19 mouse cellular contexts compared by ENCODE assay signal in the genomic region with DNA sequence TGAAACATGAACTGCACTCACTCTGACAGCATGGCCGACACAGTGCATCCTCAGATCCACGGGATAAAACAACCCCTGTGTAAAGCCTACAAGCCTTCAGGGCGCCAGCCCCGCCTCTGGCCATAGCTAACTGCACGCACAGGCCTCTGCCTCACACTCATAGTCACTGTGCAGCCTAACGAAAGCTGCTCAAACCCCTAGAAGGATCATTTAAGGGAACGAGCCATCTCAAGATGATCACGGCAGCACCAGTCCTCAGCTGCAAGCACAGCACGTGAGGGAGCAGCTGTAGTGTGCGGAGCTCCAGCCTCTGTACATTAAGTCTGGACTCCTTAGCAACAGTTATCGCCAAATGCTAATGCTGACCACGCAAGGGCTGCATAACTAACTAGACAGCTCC. TPM values are rescaled to one million over a fixed set of nuclear protein-coding genes. Genes with fewer than 3 reads are reported as not detected.
DNase-seq lines count a peak whose midpoint lies in the region; ATAC-seq and TF ChIP-seq lines count a peak whose summit lies in the region.
"Had no signal": no experiment of that assay in that cellular context is flagged by ENCODE, and none has a peak within 500 bp of the region (broad histone marks: within the 10 kb centered on the region; RNA-seq: fewer than 3 reads in every experiment).

No protein-coding gene starts in this region.

- 53% methylated on average over 12 of the region's 12 CpGs for WGBS in forebrain, embryonic 13.5 days
- 74% methylated on average over 12 of the region's 12 CpGs for WGBS in forebrain, embryonic 11.5 days
- 65% methylated on average over 12 of the region's 12 CpGs for WGBS in midbrain, embryonic 12.5 days
- 86% methylated on average over 12 of the region's 12 CpGs for WGBS in midbrain, embryonic 10.5 days
- WGBS in forebrain, postnatal 0 days = 54% methylated on average over 12 of the region's 12 CpGs
- 45% methylated on average over 12 of the region's 12 CpGs for WGBS in midbrain, embryonic 16.5 days

- ATAC-seq in forebrain, embryonic 13.5 days = peak; percentile 57; the same call in 1 of the 2 replicates
- no peak for ATAC-seq in forebrain, embryonic 11.5 days (replicated peaks; ENCODE audit: low FRiP score)
- peak; percentile 66 for ATAC-seq in midbrain, embryonic 12.5 days (ENCODE audit: low FRiP score, low read depth)
- ATAC-seq in forebrain, postnatal 0 days = peak; percentile 34
- ATAC-seq in midbrain, embryonic 16.5 days = peak; percentile 62

- H3K9me3 ChIP-seq in forebrain, embryonic 13.5 days (replicated peaks) = no peaks in the 10 kb centered on the region
- H3K9me3 ChIP-seq in forebrain, embryonic 11.5 days (ENCODE audit: control insufficient read depth, low read length) = no peaks in the 10 kb centered on the region
- H3K9me3 ChIP-seq in midbrain, embryonic 12.5 days = no peaks in the 10 kb centered on the region
- H3K9me3 ChIP-seq in midbrain, embryonic 10.5 days (replicated peaks) = no peaks in the 10 kb centered on the region
- H3K9me3 ChIP-seq in forebrain, postnatal 0 days (ENCODE audit: low read length) = no peaks in the 10 kb centered on the region
- no peaks in the 10 kb centered on the region for H3K9me3 ChIP-seq in midbrain, embryonic 16.5 days (replicated peaks; ENCODE audit: control insufficient read depth, low read length, poor library complexity, severe bottlenecking)
- H3K9me3 ChIP-seq: G1E; lung, embryonic 15.5 days had no signal

- no peak overlapping the region for H3K9ac ChIP-seq in forebrain, embryonic 13.5 days
- no peak overlapping the region for H3K9ac ChIP-seq in forebrain, embryonic 11.5 days (ENCODE audit: low read length)
- no peak overlapping the region for H3K9ac ChIP-seq in midbrain, embryonic 12.5 days (replicated peaks)
- H3K9ac ChIP-seq in forebrain, postnatal 0 days = no peak overlapping the region
- no peak overlapping the region for H3K9ac ChIP-seq in midbrain, embryonic 16.5 days (ENCODE audit: low read depth, low read length)
- H3K9ac ChIP-seq: liver, embryonic 14.5 days; lung, embryonic 15.5 days had no signal

- H3K4me1 ChIP-seq in forebrain, embryonic 13.5 days = peaks cover 7% of the 10 kb centered on the region; the same call in 1 of the 2 replicates
- no peaks in the 10 kb centered on the region for H3K4me1 ChIP-seq in forebrain, embryonic 11.5 days (replicated peaks; ENCODE audit: control insufficient read depth, insufficient read depth, low read length)
- H3K4me1 ChIP-seq in midbrain, embryonic 12.5 days = 0 out of 2 replicates have a peak, but pooled peaks cover 8% of the 10 kb centered on the region
- 0 out of 2 replicates have a peak, but pooled peaks cover 3% of the 10 kb centered on the region for H3K4me1 ChIP-seq in midbrain, embryonic 10.5 days
- H3K4me1 ChIP-seq in forebrain, postnatal 0 days (ENCODE audit: insufficient read depth) = no peaks in the 10 kb centered on the region
- H3K4me1 ChIP-seq in midbrain, embryonic 16.5 days (ENCODE audit: control insufficient read depth, insufficient read depth, low read length) = 0 out of 2 replicates have a peak, but pooled peaks cover 2% of the 10 kb centered on the region

- H3K27ac ChIP-seq in forebrain, embryonic 13.5 days = peak overlapping the region; percentile 10; the same call in 1 of the 2 replicates
- H3K27ac ChIP-seq in forebrain, embryonic 11.5 days (ENCODE audit: low read depth, low read length) = no peak overlapping the region
- H3K27ac ChIP-seq in midbrain, embryonic 12.5 days (replicated peaks) = peak overlapping the region; percentile 22; the same call in 1 of the 2 replicates
- no peak overlapping the region; the same call in 1 of the 2 replicates for H3K27ac ChIP-seq in midbrain, embryonic 10.5 days (replicated peaks)
- no peak overlapping the region for H3K27ac ChIP-seq in forebrain, postnatal 0 days (ENCODE audit: low read depth, low read length)
- no peak overlapping the region for H3K27ac ChIP-seq in midbrain, embryonic 16.5 days (ENCODE audit: low read length)
- H3K27ac ChIP-seq: kidney, postnatal 0 days; liver, embryonic 14.5 days; lung, embryonic 15.5 days had no signal

- H3K4me2 ChIP-seq in forebrain, embryonic 13.5 days = no peak overlapping the region
- no peak overlapping the region for H3K4me2 ChIP-seq in forebrain, embryonic 11.5 days (ENCODE audit: low read depth, low read length, severe bottlenecking)
- H3K4me2 ChIP-seq in midbrain, embryonic 12.5 days (replicated peaks) = no peak overlapping the region
- H3K4me2 ChIP-seq in forebrain, postnatal 0 days (ENCODE audit: low read depth) = no peak overlapping the region
- no peak overlapping the region for H3K4me2 ChIP-seq in midbrain, embryonic 16.5 days (ENCODE audit: low read length)
- H3K4me2 ChIP-seq: heart, embryonic 11.5 days; lung, embryonic 15.5 days had no signal

- no peak for TF ChIP-seq CTCF in forebrain, postnatal 0 days (IDR thresholded peaks at IDR 0.05; ENCODE audit: low read depth)

- H3K27me3 ChIP-seq in forebrain, embryonic 13.5 days = no peaks in the 10 kb centered on the region
- H3K27me3 ChIP-seq in forebrain, embryonic 11.5 days (ENCODE audit: control insufficient read depth, insufficient read depth, low read length) = no peaks in the 10 kb centered on the region
- H3K27me3 ChIP-seq in midbrain, embryonic 12.5 days = no peaks in the 10 kb centered on the region
- H3K27me3 ChIP-seq in midbrain, embryonic 10.5 days (ENCODE audit: low read depth, poor library complexity, severe bottlenecking) = no peaks in the 10 kb centered on the region
- no peaks in the 10 kb centered on the region for H3K27me3 ChIP-seq in forebrain, postnatal 0 days (ENCODE audit: insufficient read depth, low read length)
- no peaks in the 10 kb centered on the region for H3K27me3 ChIP-seq in midbrain, embryonic 16.5 days (ENCODE audit: control insufficient read depth, insufficient read depth, low read depth, low read length)
- H3K27me3 ChIP-seq: lung, embryonic 15.5 days had no signal

- DNase-seq in forebrain, embryonic 11.5 days (ENCODE audit: low spot score) = no peak
- DNase-seq in midbrain, embryonic 10.5 days (ENCODE audit: low spot score) = no peak
- DNase-seq in forebrain, postnatal 0 days = no peak
- no peak for DNase-seq in MN1 (ENCODE audit: low spot score)
- DNase-seq in cerebellum, postnatal 36 days = no peak
- DNase-seq: cerebellum, adult 9-10 months; heart, postnatal 10 days; kidney, adult 18-20 months; right cerebral cortex, postnatal 4 days; thymus, adult 2 months had no signal

- peaks cover 80% of the 10 kb centered on the region for H3K36me3 ChIP-seq in forebrain, embryonic 13.5 days (ENCODE audit: poor library complexity, severe bottlenecking)
- peaks cover 16% of the 10 kb centered on the region for H3K36me3 ChIP-seq in forebrain, embryonic 11.5 days (ENCODE audit: control insufficient read depth, insufficient read depth, low read length)
- peaks cover 62% of the 10 kb centered on the region for H3K36me3 ChIP-seq in midbrain, embryonic 12.5 days
- H3K36me3 ChIP-seq in midbrain, embryonic 10.5 days = peaks cover 92% of the 10 kb centered on the region
- peaks cover 65% of the 10 kb centered on the region for H3K36me3 ChIP-seq in forebrain, postnatal 0 days (ENCODE audit: insufficient read depth)
- H3K36me3 ChIP-seq in midbrain, embryonic 16.5 days (ENCODE audit: control insufficient read depth, insufficient read depth, low read length) = peaks cover 9% of the 10 kb centered on the region

- no peak overlapping the region for H3K4me3 ChIP-seq in forebrain, embryonic 13.5 days
- no peak overlapping the region for H3K4me3 ChIP-seq in forebrain, embryonic 11.5 days (ENCODE audit: low read depth, low read length)
- H3K4me3 ChIP-seq in midbrain, embryonic 12.5 days = no peak overlapping the region
- H3K4me3 ChIP-seq in midbrain, embryonic 10.5 days = no peak overlapping the region
- H3K4me3 ChIP-seq in forebrain, postnatal 0 days (ENCODE audit: low read depth, low read length) = no peak overlapping the region
- H3K4me3 ChIP-seq in midbrain, embryonic 16.5 days (ENCODE audit: low read depth, low read length) = no peak overlapping the region
- H3K4me3 ChIP-seq: lung, embryonic 15.5 days; myocyte had no signal

RNA-seq across cellular contexts. Expression of gene Dicer1, which starts 58.9 kb away (rescaled TPM):
- 52.0 and 52.1 TPM in 2 replicates for polyA plus RNA-seq in forebrain, embryonic 13.5 days (2015; fragmentation: Nextera tagmentation; extraction: Ambion mirVana)
- polyA plus RNA-seq in forebrain, embryonic 11.5 days (2014; fragmentation: Nextera tagmentation; extraction: Ambion mirVana) = 33.5 and 39.2 TPM in 2 replicates
- polyA plus RNA-seq in midbrain, embryonic 12.5 days (2016; fragmentation: Nextera tagmentation; extraction: Ambion mirVana) = 55.9 and 63.1 TPM in 2 replicates
- polyA plus RNA-seq in midbrain, embryonic 10.5 days (2016; fragmentation: Nextera tagmentation; extraction: Ambion mirVana) = 38.9 and 39.1 TPM in 2 replicates
- total RNA-seq in forebrain, postnatal 0 days (2014; rRNA removed) = 27.5 and 38.7 TPM in 2 replicates
- polyA plus RNA-seq in forebrain, postnatal 0 days (2015; fragmentation: Nextera tagmentation; extraction: Ambion mirVana) = 15.8 and 28.7 TPM in 2 replicates
- polyA plus RNA-seq in midbrain, embryonic 16.5 days (2015; fragmentation: Nextera tagmentation; extraction: Ambion mirVana) = 31.3 and 41.2 TPM in 2 replicates

Comparison
In these comparisons a context has a peak if more than half of its experiments do, and no peak if none do; other contexts are left out.
1. H3K27ac ChIP-seq: peak in forebrain, embryonic 13.5 days (single experiment) and midbrain, embryonic 12.5 days (single experiment); none in forebrain, embryonic 11.5 days (single experiment), midbrain, embryonic 10.5 days (single experiment), forebrain, postnatal 0 days (single experiment) and midbrain, embryonic 16.5 days (single experiment).